Mouse (Mus musculus) CD8-positive naive resting alpha-beta T cell, adult 2 months (primary cell): Measurements from ENCODE around the gene Rflnb.
A peak's percentile ranks its signal among the peaks of the same experiment; 100 is the strongest.

ENCODE experiments used
- DNase-seq, 2 experiments: peaks; one replicate each; pipeline ENCODE4 v3.0.0; 2022; ENCODE audit warnings: low read depth in 2 of 2, low spot score in 2 of 2

The Rflnb gene

DNA sequence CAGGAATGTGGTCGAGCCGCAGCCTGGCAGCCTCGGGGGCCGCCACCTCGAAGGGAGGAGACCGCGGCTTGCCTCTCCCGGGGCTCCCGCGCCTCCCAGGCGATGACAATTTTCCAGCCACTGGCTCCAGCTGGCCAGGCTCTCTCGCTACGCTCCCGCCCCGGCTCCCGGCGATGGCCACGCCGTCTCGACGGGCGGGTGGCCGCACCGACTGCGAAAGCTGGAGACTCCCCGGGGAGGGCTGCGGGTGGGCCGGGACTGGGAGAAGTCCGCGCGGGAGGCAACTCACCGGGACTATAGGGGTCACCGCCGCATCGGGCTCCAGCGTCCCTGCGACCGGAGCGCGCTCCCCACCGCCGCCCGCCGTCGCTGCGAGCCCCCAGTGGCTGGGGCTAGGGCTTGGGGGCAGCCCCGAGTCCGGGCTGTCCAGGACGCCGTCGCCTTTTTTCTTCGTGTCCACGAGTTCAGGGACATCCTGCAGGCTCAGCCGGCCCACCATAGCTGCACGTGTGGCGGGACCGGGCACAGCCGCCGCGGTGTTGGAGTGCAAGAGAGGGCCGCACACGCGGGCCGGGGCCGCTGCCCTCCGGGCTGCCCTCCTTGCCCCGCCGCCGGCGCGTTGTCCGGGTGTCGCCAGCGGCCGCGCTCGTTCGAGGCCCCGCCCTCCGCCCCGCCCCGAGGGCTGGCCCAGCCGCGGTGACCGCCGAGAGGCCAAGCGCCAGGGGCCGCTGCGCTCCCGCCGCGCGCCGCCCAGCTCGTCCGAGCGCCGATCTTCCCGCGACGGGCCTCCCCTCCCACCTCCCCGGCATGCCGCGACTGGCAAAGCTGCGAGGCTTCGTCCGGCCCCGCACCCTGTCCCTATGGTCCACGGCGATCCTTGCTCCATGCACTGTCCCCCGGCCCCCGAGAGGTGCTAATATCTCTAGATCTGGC is at the start of gene Rflnb:
Rflnb (minus strand) TSS at position 644 of the 933 bp plus-strand sequence.
- peak; percentile 21 to 24 for DNase-seq

DNA sequence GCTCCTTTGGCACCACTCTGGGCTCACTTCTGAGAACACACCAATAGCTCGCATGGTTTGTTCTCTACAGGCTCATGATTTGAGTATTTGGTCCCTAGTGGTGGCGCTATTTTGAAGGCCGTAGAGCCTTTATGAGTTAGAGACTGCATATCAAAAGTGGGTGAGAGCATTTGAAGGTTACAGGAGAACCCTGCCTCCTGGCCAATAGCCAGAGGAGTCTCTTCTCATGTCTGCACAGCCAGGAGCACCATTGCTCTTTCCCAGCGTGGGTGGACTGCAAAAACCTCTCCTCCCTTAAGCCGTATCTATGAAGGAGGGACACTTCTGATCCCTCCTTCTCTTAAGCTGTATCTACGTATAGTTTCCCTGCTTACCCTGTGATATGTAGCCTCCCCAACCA is 49.8 kb upstream of the Rflnb start:
- DNase-seq = no peak

DNA sequence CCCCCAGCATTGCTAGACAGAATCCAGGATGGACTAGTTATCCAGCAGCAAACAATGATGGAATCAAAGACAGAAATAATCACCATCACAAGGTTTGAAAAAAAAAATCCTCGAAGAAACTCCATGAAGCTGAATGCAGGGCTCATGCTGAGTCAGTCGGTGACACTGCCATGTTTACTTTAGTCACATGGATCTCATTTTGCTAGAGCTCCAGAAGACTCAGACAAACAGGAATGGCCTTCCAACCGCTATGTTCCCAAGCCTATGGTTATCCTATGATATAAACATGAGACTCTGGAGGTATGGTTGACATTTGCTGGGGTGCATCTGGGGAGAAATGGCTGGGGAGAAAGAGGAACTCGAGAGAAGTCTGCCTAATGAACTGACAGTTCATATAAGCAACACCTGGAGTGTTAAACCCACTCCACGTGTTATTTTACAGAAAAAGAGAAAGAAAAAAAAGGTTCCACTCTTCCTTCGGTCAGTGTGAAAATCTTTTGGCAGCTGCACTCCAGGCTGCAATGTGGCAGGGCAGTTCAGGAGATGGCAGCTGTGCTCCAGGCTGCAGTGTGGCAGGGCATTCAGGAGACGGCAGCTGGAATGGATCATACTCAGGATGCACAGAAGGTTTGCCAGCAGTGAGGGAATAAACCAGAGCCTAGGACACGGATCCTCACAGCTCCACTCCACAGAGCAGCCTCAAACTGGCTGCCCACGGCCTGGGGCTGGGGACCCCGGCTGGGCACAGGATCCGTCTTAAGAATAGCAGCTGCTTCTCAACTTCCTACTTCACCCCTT is 46.9 kb upstream of the Rflnb start:
- no peak for DNase-seq

DNA sequence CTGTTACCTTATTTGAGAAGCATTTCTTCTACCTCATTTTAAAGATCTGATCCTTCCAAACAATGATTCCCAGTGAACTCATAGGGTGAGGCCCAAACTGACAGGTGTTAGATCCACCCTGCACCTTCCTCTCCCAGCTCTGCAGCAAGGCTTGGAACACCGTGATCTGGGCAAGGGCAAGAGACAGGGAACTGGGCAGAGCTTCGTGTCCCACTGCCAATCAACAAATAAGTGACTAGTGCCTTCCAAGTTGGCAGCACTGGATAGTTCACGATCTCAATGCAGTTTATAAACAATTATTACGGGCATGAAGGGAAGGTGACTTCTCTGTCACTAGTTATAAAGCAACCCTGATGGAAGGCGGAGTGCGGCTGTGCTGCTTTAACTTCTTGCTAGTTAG is 42.2 kb upstream of the Rflnb start:
- DNase-seq = no peak

DNA sequence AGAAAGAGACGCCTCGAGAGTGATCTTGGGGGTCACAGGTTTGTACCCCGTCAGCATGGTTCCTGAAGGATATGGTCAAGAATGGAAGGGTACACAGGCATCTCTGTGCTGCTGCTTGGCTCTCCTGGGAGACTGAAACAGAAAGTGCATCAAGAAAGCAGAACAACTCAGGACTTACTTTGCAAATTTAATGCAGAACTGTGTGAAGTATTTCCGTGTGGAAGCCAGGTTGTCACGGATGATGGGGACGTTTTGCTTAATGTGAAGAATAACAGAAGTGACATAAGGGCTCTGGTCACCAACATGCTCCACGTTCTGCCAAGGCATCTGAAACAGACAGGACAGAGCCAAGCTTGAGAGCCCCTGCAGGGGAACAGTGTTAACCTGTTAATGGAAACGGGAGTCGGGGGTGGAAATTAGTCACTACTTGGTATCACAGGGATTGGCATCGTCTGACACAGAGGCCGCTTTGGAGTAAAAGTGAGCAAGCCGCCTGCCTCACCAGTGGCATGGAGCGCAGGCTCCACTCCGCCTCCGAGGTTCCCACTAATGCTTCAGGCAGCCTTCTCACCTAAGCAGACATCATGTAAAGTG is 39.1 kb upstream of the Rflnb start:
- no peak for DNase-seq

DNA sequence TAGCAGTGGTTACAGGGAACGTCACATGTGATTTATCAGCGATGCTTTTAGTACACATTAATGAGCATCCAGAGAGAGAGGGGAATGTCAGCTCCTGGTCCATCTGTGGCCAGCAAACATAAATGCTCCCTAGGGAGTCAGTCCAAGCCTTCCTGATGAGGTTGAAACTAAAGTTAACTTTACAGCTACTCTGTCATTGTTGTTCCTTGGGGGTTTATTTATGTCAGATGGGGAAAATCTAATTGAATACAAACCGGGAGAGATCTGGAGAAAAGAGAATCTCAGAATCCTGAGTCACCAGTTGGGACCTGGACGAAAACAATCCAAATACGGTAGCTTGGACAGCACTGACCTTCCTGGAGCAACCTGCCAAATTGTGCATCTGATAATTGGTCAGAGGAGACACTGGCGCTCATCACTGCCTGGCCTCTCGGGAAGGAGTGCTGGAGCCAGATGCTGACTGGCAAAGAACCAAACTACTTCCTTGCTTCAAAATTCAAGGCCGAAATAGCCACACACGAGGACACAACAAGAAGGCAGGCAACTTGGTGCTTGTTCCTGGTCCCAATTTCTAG is 38.0 kb upstream of the Rflnb start:
- no peak for DNase-seq

DNA sequence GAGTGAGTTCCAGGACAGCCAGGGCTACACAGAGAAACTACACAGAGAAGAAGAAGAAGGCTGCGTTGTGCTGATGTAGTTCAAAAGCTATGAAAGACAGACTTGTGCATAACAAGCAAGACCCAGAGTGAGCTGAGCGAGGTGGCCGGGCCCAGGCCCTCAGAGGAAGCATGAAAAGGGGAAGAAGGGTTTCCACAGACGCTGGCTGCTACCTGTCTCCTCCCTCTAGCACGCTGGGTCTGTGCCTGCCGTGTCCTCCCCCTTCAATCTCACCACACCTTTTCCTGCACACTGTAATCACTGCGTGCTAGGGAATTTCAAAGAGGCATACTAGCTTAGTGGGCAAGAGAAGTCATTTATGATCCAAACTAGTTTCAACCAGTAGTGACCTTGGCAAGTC is 36.8 kb upstream of the Rflnb start:
- DNase-seq = no peak

DNA sequence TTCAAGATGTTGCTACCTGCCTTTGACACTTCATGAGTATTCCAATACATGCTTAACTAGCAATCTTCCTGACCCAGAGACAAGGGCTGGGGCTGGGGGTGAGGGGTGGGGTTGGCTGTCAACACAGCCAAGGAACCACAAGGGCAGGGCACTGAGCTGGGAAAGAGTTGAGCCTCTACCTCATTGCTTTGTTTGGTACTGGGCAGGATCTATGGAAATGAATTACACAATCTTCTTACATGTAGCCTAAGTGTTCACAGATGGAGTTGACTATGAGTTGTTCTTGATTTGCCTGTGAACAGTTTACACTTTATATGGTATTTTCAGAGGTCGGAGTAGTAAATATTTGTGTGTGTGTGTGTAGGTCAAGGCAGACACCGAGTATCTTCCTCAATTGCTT is 33.3 kb upstream of the Rflnb start:
- DNase-seq = no peak

DNA sequence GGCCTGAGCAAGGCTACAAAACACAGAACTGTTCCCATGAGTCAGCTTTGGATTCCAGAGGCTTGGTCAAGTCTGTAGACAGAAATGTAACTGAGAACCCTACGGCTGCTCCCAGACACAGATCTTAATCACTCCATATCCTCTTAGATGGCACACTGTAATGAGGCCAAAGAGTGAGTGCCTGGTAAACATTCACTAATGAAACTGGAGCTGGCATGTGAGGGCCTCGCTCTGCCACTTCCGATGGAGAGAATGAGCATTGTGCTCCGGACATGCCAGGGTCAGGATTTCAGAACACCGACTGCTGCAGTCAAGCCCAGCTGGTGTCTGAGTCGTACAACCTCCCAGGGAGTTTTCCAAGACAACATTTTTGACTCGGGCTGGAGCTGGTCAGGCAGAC is 32.4 kb upstream of the Rflnb start:
- no peak for DNase-seq

DNA sequence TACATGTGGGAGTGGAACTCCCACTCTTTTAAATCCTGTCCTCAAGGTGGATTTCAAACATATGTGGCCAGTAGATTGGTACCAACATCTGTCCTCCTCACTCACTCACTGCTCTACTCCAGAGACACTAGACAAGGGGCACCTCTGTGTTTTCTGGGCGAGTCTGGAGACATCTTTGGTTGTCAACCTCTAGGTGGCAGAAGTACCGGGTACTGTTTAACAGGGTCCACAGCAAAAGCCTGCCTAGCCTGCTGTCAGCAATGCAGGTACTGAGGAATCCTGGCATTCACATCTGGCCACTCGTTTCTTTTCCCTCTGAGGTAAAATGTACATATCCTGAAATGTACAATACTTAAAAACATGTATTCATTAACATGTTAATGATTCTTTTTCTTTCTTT is 28.9 kb upstream of the Rflnb start:
- DNase-seq = no peak

DNA sequence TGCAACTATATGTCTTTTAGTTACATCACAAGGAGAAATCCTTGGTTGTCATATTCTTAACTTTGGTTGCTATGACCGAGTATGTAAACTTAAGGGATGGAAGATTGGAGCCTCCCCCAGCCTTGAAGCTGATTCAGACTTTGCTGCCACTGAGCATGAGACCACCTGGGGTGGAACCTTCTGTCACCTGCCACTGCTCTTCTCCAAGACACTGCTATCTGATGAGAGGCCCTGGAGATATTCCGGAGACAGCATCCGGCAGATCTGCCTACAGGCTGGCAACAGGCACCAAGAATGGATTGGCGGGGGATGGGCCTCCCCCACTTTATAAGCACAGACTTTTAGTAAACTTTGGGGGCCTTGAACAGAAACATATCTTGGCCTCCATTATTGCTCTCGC is 24.9 kb upstream of the Rflnb start:
- DNase-seq = no peak

DNA sequence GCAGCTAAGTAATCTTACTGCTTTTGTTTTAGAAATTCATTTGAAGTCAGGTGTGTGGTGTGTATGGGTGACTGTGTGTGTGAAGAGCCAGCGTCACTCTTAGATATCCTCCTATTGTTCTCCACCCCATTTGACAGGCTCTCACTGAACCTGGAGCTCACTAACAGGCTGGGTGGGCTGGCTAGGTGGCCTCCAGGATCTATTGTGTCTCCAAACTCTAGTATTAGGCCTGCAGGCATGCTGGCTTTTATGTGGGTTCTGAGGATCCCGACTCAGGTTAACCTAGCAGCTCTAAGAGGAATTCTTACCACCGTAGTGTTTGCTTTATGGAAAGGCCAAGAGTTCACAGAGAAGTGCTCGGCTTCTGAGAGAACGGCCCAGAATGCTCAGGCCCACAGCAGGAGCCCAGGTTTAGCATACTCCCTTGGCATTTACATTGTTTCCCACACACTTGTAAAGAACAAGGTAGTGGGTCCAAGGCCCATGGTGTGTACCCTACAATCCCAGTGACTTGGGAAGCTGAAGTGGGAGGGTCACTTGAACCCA is 23.5 kb upstream of the Rflnb start:
- DNase-seq = no peak

DNA sequence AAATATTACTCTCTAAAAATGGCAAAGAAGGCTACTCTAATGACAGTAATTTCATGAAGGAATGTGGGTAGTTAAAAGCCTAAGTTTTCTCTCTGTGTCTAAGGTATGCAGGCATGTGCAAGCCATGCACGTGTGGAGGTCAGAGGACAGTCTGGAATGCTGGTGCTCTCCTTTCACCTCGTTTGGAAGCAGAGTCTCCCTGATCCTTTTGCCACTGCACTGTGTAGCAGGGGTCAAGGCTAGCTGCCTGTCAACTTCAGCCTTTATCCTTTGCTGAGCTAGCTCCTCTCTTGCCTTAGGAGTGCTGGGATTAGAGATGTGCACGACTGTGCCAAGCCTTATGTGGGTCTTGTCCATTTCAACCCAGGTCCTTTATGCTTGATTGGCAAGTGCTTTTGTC is 22.9 kb upstream of the Rflnb start:
- DNase-seq = no peak

DNA sequence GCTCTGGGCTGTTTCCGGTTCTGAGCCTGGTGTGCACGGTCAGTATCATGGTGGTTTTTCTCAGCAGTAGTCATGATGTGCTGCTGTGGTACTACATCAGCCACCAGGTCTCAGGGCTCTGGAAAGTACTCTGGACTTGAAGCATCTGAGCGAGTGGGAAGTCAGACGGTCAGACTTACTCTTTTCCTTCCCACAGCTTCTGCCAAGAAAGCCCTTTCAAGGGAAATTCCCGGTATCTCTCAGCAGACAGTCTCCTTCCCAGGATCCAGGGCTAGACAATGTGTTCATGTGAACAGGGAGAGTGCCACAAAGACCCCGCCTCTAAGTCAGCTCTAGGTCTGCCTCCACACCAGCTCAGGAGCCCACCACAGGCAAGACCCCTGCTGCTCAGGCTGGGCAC is 17.8 kb upstream of the Rflnb start:
- DNase-seq = no peak

DNA sequence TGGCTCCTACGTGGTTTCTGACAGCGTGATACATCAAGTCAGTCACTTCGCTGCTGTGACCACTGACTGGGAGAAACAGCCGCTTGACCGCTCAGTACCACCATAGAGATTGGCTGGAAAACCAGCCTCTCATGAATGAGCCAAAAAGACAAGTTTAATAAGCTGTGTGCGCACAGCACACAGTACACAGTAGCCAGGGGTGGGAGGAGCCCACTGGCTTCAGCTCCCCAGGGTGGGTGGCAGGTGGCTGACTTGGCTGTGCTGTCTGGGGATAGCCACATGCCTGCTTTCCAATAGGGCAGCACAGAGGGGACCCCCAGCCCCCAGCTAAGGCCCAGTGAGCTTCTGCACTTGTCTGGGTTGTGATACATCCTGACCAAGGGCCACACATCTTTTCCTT is 16.9 kb upstream of the Rflnb start:
- no peak for DNase-seq

DNA sequence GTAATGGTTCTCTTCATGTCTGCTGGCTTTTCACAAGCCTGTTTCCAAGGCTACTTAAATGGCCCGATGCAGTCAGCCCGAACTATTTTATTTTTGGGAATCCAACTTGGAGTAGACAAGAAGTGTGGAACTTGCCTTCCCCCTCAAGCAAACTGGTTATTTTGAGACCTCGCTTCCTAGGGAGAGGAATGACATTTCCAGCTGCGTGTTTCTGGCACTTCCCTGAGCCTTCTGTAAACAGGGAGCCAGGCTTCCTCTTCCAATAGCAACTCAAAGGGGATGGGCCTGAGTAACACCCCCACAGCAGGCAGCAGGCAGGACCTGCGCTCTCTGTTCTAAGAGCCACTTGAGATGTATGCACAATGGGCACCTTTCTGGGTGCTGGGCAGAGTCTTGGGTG is 15.3 kb upstream of the Rflnb start:
- DNase-seq = no peak

DNA sequence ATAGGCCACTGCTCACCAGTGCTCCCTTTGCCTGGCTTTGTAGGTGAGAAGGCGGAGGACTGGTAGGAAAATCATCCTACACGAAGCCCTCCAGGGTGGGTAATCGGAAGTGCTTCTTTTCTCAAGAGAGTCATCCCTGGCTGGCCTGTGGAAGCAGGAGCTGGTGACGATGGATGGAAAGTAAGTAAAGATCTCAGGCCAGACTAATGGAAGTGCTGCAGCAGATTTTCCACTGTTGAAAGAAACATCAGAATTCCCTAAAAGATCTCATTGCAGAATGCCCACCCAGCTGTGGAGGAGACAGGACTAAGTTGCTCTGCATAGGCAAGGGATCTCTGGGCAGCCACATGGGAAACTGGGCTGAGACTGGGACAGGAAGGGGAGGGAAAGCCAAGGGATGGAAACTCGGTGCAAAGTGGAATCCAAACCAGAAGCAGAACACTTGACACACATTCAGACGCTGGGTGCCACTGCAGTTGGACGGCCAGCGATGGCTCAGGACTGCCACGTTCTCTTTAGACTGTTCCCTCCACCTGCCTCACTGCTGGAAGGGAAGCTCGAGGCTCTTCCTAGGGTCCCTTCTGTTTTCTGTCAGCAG is 14.6 kb upstream of the Rflnb start:
- no peak for DNase-seq

DNA sequence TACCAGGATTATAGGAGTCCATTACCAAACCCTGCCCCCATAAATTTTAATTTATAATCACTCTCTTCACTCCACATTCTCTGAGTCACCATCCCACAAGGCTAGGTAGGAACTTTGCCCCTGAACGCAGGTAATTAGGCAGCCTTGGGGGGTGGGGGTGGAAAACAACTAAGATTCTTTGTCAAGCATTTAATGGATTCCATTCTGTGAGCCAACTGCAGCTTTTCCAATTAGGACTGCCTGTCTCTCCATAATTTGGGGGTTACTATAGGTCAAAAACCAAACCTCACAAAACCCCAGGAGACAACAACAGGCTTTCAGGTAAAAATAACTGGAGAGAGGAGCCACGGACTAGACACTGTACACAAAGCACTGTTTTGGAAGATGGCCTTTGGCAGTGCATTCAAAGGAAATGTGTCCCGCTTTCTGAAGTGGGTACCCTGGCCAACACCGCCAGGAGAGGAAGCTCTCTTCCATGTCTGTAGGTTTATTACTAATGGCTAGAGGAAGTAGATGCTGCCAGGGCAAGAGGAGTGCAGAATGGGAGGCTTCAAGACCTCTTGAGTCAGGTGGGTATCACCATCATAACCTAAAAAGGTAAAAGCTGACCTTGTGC is 13.3 kb upstream of the Rflnb start:
- no peak for DNase-seq

DNA sequence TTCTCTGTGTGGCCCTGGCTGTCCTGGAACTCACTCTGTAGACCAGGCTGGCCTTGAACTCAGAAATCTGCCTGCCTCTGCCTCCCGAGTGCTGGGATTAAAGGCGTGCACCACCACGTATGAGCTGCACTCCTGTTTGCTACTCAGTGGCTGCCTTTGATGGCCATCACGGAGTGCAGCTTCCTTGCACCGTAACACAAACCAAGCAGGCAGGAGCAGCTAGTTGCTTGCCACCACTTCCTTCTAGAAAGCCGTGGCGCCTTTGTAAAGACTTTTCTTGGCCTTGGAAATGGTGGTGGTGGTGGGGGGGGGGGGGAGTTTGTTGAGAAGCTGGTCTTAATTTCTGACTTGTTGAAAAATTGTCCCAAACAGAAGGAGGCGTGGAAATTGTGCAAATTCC is 12.5 kb upstream of the Rflnb start:
- peak; percentile 14 to 23 for DNase-seq

DNA sequence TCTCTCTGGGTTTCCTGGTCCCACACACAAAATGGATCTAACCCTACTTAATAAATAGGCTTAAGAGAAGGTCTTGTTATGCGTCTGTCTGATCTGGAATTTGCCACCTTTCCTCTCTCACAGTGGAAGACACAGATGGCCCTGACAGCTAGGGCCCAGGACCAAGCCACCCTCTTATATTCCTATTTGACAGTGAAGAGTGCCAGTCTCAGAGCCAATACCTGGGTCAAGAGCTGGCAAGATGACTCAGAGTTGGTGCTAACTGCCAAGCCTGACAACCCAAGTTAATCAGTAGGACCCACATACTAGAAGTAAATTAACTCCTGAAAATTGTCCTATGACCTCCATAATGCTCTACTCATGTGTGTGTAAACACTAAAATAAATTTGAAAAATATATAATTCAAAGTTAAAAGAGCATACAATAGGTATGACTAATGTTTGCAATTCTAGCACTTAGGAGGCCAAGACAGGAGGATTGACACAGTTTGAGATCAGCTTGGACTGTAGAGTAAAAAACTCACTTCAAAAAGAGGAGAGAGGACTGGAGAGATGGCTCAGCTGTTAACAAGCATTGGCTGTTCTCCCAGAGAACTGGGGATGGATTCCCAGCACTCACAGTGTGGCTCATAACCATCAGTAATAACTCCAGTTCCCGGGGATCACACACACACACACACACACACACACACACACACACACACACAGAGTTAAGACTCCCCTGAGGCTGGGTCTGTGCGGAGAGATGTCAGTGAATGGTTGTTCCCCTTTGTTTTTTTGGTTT is 11.9 kb upstream of the Rflnb start:
- no peak for DNase-seq
